Mouse (Mus musculus): ENCODE measurements around the gene Slc16a2.
"Not testable (repeated sequence)": the region's sequence is repeated elsewhere in the genome, so short reads cannot be mapped to it uniquely, and the experiment has no call there.

The Slc16a2 gene

DNA sequence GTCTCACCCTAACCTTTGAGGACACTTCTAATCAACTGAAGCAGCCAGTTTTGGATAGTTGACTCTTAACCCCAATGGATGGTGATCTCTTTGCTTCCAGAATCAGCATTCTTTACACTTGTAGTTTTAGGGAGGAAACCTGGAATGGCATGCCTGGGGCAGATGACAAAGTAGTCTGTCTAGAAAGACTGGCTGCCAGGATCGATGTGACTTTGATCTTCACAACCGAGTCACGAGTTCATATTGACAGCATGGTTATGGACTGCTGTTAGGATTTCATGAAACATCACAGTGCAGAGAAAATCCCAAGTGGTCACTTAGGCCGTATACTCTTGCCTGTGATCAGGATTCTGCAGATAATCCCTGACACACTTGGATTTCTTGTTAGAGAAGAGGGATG, 88.7 kb downstream of the Slc16a2 start:
- CTCF ChIA-PET, result no interaction called here

DNA sequence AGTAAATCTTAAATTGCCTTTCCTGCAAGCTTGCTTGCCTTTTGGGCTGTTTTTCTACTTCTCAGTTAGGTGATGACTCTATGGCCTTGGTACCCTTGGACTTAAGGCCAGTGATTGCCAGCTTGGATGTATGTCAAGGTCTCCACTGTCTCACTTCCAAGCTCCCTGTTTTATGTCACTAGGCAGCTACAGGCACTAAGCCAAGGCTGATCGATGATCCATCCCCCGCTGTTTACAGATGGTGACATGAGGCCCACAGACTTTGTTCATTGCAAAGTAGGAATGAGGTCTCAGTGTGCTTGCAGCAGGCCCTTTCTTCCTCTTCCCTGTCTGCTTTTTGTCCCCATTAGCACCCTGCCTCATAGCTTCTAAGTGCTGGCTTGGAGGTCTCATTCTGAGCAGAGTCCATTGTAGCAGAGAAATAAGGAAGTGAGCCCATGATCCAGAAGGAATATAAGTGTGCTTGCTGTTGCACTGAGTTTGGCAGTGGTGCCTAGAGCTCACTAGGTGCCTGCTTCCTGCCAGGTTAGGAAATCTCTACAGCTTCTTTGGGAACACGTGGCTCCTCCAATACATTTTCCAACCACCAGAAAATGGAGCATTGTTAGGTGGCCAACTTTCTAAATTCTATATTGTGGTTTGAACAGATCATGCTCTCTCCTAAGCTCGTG, 89.6 kb downstream of the Slc16a2 start:
- CTCF ChIA-PET, result no interaction called here

DNA sequence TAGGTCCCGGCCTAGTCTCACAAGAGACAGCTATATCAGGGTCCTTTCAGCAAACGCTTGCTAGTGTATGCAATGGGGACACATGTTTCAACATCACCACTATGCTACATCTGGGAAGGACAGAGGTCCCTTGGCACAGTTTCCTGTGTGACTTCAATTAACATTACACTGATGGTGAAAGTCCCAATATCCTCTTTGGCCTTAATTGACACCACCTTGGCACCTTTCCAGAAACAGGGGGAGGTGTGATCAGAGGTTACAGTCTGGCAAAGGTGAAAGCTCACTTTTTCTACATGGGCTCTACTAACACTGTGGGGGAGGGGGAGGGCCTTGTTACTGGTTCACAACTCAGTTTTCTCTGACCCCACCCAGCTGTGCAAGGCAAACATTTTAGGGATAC, 99.3 kb downstream of the Slc16a2 start:
- CTCF ChIA-PET, result no interaction called here

DNA sequence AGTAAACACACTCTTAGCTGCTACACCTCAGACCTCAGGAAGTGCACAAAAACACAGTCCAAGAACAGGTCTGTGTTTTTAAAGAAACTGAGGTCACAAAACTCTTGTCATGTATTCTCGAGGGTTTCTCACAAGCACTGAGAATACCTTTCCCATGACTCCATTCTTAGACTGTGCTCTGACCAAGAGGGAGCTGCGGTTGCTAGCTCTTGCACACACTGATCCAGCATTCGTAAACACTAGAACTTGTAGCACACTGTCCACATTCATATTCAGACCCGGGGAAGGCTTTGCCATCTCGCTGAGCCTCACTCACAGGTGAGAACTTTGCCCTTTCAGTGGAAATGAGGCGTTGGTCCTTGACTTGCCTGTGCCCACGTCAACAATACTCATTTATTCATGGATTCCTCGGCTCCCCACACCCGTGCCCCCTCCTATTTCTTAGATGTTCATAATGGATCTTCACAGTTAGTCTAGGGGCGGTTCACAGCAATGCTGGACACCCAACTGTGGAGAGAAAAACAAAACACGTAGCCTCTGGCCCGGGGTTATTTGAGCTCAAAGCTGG, 102.1 kb downstream of the Slc16a2 start:
- CTCF ChIA-PET, result no interaction called here

DNA sequence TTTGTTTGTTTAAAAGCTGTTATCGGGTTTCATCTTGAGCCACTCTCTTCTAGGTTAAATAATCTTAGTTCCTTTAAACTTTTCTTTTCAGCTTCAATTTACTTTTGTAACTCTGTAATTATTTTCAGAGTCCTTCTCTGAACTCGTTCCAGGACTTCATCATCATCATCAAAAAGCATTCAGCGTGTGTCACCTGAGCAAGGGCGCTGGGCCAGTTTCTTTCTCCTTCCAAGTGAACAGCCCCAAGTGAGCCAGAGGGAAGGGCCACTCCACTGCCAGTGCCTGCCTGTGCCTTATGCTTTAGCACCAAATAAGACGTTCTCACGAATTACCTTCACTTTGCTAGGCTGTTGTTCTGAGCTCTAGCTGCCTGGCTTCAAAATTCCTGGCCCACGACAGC, 108.9 kb downstream of the Slc16a2 start:
- CTCF ChIA-PET, result no interaction called here

DNA sequence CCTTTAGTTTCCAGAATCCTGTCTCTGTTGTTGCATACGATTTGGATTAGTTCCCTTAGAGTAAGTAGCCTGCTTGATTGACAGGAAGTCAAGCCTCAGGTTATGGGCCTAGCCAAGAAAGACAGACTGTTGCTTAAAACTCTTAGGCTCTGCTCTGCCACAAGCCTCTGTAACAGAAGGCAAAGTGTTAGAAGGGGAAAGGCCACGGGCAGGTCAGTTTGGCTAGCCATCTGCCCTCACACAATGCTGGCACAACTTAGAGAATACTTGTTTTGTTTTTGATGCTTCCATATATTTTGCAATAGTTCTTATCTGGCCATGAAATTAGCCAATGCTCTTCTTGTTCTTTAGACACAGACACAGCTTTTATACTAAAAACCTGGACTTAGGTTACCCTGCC, 112.1 kb downstream of the Slc16a2 start:
- CTCF ChIA-PET, result no interaction called here

DNA sequence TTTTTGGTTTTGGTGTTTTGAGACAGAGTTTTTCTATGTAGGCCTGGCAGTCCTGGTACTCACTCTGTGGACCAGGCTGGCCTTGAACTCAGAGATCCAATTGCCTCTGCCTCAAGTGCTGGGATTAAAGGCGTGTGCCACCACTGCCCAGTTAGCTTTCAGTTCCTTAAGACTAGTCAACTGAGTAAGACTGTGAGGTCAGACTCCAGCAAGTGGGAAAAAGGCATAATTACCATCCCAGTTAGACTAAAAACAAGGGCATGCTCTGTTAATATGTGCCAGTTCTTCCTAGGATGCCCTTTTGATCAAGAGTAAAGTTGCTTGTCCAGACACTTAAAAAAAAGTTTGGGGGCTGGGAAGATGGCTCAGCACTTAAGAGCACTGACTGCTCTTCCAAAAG, 113.2 kb downstream of the Slc16a2 start:
- CTCF ChIA-PET, result no interaction called here

DNA sequence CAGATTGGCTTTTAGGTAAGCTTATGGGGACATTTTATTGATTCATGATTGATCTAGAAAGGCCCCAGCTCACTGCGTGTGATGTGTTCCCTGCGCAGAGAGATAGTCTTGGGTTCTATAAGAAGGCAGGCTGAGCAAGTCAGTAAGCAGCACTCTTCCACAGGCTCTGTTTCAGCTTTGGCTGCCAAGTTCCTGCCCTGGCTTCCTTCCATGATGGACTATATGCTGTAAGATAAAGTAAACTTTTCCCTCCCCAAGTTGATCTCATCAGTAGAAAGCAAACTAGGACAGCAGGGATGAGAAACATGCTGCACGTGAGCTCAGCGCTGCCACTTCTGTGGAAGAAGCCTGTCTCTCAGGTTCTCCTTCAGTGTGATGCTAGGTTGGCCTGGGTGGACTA, 117.2 kb downstream of the Slc16a2 start:
- CTCF ChIA-PET, result no interaction called here

DNA sequence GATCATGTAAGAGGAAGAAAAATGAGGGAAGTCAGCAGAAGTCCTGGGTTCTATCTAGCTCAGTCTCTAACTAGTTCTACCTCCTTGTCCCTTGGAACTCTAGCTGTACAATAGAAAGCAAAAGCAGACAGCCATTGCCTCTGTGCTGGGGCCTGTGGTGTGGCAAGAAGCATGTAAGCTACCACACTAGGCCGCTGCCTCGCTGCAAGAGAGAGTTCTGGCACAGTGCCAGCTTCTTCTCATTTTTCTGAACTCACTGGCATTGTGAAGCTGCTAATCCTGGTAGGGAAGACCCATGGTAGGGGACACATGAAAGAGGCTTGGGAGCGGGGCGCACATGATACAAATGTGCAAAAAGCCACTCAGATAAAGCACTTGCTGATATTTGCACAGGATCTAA, 117.8 kb downstream of the Slc16a2 start:
- CTCF ChIA-PET, result no interaction called here

DNA sequence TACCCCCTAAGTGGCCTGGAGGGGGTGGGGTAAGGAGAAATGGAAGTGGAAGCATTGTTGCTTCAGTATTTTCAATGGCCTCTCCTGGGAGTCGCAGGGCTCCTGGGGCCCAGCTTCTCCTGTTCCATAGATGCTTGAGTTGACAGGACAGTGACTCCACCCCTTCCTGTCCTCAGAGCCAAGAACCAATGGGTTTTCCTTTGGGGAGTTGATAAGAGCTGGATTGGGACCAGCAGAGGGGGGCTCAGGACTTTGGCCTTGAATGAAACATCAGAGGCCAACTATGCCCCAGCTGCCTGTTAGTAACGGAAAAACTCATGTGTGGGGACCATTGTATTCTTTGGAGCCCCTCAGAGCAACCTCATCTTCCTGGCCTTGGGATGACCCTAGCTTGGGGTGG, 124.0 kb downstream of the Slc16a2 start:
- CTCF ChIA-PET, result no interaction called here

DNA sequence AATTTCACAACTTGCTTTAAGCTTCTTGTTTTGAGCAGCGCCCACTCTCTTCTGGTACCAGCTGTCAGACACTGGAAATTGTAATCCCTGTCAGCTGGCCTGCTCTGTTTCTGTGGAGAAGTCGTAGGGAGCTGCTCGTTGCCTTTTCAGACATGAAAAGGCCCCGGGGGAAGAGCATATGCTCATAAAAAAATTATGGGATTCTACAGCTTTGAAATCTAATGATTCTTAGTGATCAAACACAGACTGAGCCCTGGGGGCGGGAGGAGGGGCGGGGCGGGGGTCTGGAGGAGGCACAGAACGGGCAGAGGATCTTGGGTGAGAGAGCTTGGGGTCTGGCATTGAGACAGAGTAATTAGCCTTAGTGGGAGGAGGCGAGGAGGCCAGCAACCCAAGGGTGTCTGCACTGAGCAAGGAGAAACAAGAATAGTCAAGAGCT, 125.7 kb downstream of the Slc16a2 start:
- CTCF ChIA-PET, result interaction anchor here (0.6 to 0.7 kb wide), 3 partner anchors 72 to 250 kb away, joined by 3 to 7 read pairs (median 4); no protein-coding TSS in a partner anchor

DNA sequence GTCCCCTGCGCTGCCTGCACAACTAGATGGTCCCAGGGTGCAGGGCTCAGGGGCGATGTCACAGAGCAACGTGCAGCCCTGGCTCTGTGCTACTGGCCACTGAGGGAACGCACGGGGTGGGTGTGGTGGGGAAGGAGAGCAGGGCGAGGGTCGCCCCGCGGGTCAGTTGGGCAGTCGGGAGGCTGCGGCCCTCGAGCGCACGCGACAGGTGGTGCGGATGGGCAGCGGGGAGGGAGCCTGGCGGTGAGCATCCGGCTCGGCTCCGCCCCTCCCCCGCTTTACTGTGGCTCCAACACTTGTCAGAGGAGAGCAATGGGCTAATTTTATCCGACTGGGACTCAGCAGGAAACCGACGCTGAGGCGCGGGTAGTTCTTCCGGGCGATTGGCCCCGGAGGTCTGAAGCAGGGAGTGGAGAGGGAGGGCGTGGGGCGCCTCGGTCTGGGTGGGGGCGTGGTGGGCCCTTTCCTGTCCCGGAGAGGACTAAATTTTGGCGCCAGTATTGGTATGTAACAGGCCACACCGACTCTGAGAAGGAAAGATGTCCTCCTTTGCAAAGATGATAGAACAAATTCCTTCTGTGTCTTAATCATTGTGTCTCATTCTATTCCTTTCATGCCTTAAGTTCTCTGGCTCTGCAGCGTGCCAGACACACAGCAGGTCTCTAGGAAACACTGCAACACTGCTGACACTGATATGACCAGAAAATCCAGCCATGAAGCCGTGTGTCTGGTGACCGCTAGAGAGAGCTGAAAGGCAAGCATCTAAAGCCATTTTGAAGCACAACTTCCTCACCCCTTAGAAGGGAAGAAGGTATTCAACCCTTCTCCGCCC, 126.4 kb downstream of the Slc16a2 start:
- CTCF ChIA-PET, result interaction anchor here (0.6 to 0.7 kb wide), 3 partner anchors 72 to 250 kb away, joined by 3 to 7 read pairs (median 4); no protein-coding TSS in a partner anchor

DNA sequence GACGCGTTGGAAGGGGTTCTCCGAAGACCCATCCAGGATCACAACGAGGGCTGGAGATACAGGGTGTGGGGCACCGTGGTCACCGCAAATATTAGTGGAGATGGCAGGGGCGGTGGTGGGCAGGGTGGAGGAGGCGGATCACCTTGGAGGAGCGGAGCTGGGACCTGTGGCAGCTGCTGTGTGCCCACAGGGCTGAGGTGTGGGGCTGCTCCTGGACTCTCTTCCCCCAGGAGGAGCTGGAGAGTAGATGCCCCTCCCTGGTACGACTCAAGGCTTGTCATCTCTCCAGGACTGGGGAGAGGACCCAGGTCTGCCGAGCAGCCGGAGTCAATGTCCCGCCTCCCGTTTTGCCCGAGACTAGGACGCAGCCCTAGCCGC, 127.0 kb downstream of the Slc16a2 start:
- CTCF ChIA-PET, result no interaction called here

DNA sequence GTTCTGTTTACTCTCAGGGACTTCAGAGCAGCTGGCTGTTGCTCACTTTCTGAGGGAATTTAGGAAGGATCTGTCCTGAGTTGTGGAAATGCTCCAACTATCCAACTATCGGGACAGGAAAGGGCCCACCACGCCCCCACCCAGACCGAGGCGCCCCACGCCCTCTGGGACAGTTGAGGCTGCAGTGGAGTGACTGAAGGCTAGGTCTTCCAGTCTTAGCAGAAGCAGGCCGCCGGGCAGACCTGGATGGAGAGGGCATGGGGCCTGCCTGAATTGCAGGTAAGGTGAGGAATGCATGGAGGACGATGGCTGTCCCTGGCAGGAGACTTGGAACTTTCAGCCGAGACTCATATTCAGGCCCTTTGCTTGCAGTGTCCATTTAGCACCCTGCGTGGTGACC, 127.4 kb downstream of the Slc16a2 start:
- CTCF ChIA-PET, result no interaction called here

DNA sequence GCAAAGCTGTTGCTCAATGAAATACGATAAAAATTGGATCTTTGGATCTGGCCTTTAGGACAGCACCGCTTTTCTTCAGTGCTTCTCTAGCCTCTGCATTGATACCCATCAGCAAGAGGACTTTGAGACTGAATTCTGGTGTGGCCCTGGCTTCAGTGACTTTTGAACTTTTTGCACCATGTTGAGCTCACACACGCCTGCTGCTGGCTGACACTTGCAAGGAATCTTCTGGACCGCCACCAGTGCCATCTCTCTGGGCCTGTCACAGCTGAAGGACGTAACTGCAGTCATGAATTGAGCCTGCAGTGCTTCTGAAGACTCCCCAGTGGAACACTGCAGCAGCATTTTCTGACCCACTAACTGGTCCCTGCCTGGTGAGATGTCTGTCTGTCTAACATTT, 128.9 kb downstream of the Slc16a2 start:
- CTCF ChIA-PET, result no interaction called here

DNA sequence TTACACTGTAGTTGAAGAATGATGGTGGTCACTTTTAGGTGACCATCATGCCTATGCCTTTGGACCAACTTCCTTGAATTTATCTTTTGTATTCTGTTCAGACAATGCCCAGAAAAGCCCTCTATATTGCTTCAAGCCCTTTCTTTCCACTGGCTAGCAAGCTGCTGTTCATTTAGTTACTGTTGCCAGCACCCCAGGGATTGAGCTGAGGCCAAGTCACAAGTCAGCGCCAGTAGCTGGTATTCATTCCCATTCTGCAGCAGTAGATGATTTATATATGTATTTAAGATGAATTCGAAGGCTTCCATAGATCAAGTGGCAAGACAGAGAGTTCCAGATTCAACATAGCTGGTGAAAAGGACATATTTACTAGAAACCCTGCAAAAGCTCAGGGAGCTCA, 133.2 kb downstream of the Slc16a2 start:
- CTCF ChIA-PET, result no interaction called here

DNA sequence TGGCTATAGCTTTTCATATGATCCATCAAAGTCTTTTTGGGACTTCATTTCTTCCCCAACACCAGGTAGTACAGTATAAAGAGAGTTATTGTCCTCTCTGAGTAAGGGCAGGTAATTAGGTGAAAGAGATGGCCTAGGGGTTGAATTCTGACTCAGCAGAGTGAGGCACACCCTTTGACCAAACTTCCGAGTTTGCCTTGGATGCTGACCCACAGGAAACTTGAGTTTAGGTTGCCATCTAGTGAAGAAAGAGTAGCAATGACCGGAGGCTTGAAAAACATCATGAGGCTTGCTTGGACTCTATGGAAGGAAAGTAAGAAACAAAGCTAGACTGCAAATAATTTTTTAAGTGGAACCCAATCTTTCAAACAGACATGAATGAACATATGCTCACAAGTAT, 147.1 kb downstream of the Slc16a2 start:
- CTCF ChIA-PET, result no interaction called here

DNA sequence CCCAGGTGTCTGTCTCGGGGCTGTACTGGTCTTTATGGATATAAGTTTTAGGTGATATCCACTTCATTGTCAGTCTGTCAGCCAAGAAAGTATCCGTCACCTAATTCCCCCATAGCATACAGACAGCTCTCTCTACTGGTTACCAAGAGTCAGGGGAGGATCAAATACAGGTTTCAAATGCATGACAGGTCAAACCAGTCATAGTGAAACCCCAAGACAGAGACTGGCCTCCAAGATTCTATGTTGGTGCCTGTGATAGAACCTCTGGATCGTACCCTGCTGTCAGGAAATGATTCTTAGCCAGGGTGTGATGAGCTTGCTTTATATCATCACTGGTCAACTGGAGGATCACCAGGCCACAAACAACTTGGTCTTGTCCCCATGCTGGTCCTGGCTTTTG, 148.0 kb downstream of the Slc16a2 start:
- CTCF ChIA-PET, result no interaction called here

DNA sequence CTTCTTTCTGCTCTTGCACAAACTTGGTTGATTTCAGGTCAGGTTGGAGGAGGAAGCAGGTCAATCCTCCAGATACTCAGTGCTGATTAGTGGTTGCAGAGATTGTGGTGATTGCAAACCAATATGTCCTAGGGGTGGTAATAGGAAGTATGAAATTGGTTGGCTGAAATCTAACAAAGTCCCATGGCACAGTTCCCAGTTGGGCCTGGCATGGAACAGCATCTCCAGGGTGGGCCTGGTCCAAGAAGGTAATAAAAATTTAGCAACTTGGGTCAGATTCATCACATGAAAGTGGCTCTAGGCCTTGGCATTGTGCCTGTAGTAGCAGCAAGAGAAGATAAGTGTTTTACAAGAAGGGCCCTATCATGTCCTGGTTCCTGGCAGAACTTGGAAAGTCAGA, 151.5 kb downstream of the Slc16a2 start:
- CTCF ChIA-PET, result no interaction called here

DNA sequence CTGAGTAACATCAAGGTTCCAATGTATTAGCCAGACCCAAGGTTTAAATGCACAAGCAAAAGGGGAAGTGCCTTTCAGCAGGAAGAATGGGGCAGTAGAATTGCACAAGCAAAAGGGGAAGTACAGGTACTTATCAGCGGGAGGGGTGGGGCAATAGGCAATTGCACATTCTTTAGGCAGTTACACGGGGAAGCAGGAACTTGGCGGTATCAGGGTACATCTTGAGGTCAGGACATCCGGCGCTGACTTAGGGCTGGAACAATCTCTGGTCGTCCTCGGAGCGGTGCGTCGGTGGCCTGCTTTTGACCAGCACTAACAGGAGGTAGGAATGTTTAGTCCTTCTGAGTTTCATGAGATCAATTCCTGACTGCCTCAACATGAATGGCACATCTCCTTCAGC, 157.3 kb downstream of the Slc16a2 start:
- CTCF ChIA-PET, result not testable (repeated sequence)

DNA sequence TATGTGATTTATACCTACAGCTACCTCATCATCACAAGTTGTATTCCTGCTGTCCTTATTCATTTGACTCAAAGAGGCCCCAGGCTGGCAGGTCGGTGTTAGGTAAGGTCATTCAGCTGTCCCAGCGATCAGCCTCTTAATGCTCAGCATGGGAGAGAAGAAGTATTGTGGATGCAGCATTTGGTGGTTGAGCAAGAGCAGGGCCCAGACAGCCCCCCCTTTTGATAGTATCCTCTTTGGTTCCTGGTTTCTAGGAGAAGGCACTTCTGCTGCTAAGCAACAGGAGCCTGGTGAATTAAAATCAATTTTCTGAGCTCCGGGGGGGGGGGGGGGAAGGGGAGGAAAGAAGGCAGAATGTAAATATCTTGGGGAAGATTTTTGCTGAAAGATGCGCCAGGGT, 162.8 kb downstream of the Slc16a2 start:
- CTCF ChIA-PET, result no interaction called here

DNA sequence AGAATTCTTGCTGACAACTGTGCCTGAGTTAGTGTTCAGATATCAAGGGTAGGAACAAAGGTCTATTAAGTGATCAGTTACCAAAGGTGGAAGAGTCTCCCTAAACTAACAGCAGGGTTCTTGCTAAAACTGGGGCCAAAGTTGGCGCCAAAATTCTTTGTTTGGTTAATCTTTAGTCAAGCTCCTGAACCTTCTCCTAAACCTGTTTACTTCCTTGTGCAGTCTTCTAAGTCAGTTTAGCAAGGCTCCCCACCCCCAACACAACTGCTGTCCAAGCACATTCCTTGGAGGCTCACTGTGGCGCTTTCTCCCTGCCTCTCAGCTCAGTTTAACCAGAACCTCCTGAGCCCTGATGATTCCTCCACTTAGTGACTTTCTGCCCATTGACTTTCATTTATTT, 168.8 kb downstream of the Slc16a2 start:
- CTCF ChIA-PET, result no interaction called here

DNA sequence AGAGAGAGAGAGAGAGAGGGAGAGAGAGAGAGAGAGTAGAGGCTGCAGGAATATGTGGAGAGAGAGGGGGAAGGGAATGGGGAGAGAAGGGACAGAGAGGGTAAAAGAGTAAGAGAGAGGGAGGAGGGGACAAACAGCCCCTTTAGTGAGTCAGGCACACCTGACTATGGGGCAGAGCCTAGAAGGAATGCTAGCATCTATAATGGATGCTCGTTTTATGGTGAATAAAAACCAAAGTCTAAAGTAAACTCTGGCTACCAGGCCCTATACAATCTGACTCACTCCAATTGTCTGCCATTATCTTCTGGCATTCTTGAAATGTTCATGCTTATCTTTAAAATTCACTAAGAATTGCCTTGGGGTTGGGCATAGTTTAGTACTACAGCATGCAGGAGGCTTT, 169.7 kb downstream of the Slc16a2 start:
- CTCF ChIA-PET, result no interaction called here
